Mouse (Mus musculus): ENCODE data around the gene Tapbpl.

DNA sequence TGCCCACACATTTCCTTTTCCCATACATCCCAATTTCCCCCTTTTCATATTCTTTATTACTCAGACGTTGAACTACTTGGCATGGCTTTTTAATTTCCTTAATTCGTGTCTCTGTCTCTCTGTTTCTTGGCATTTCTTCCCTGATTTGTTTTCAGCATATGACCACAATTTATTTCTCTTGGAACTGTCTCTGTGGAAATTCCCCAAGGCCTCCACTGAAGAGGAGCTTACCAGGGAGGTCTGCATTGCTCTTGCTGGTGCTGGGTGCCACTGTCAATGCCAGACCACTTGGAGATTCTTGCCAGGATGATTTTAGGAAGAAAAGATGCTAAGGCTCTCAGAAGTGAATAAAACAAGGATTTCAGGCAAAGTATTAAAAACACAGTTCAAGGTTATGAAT lies 19.0 kb downstream of the Tapbpl start:
- no peak for TF ChIP-seq EP300 (IDR thresholded peaks at IDR 0.05; ENCODE audit: insufficient read depth, low read depth, low read length)
- TF ChIP-seq POLR2A (IDR thresholded peaks at IDR 0.05; ENCODE audit: insufficient read depth, low read depth, low read length): no peak
- no peak for TF ChIP-seq CTCF (IDR thresholded peaks at IDR 0.05)

Measured in heart, adult 2 months (tissue).